Mouse (Mus musculus): ENCODE results near the gene Nav2. TPM values are rescaled to one million over a fixed set of nuclear protein-coding genes. Genes with fewer than 3 reads are reported as not detected.

Nav2 gene
- total and polyA plus RNA-seq, 3 experiments = 2.0 to 2.7 TPM; not detected in 1

DNA sequence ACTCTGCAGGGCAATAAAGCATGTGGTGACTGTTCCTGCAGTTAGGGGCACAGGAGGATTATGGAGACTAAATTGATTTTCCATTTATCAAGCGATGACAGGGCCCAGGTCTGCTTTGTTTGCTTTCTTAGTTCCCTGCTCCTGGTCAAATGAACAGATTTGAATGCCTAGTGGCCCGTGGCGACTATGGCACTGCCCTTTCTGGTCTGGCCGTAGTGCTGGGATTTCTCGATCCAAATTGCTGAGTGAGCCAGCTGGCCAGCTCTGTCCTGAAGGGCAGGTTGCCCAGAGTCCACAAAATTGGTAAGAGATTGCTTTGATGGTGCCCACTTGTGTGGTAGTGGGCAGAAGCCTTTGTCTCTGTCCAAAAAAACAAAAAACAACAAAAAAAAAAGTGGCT is 21.9 kb downstream of the Nav2 start:
- Histone ChIP-seq H3K36me3 (ENCODE audit: control insufficient read depth in 1 of 2, insufficient read depth in 2 of 2, low read length in 2 of 2) (no peaks in the 10 kb centered on the region), H3K4me3 (ENCODE audit: control insufficient read depth in 1 of 2, insufficient read depth in 1 of 2, low read depth in 2 of 2, low read length in 2 of 2) (no peak overlapping the region), H3K27ac (ENCODE audit: control insufficient read depth, low read depth, low read length) (no peak overlapping the region), H3K9me3 (replicated peaks; ENCODE audit: insufficient read depth, low read length) (no peaks in the 10 kb centered on the region), H3K79me2 (ENCODE audit: control insufficient read depth, insufficient read depth, low read length, poor library complexity) (no peaks in the 10 kb centered on the region), H3K9ac (ENCODE audit: control insufficient read depth, low read depth, low read length, poor library complexity, severe bottlenecking) (no peak overlapping the region), H3K4me1 (ENCODE audit: control insufficient read depth in 1 of 2, insufficient read depth in 2 of 2, low read length in 2 of 2) (no peaks in the 10 kb centered on the region), H3K27me3 (ENCODE audit: control insufficient read depth in 1 of 2, insufficient read depth in 2 of 2, low read length in 2 of 2) (no peaks in the 10 kb centered on the region; a peak in 2 of 4 replicates)
- TF ChIP-seq USF2 (IDR thresholded peaks at IDR 0.05; ENCODE audit: borderline replicate concordance in 1 of 2, insufficient read depth in 1 of 2, low read depth in 1 of 2, low read length in 2 of 2) (no peak), POLR2AphosphoS2 (IDR thresholded peaks at IDR 0.05; ENCODE audit: low read length) (no peak), UBTF (IDR thresholded peaks at IDR 0.05; ENCODE audit: borderline replicate concordance, insufficient read depth, low read depth, low read length) (no peak), EP300 (IDR thresholded peaks at IDR 0.05; ENCODE audit: low read depth in 1 of 2, low read length in 2 of 2) (no peak), CHD2 (IDR thresholded peaks at IDR 0.05; ENCODE audit: low read length) (no peak)
- no peak for DNase-seq (ENCODE audit: low read depth, low spot score)

- Histone ChIP-seq H3K4me1 (ENCODE audit: control insufficient read depth in 1 of 2, insufficient read depth in 2 of 2, low read length in 2 of 2) (no peaks in the 10 kb centered on the region), H3K9ac (ENCODE audit: control insufficient read depth, low read depth, low read length, poor library complexity, severe bottlenecking) (no peak overlapping the region), H3K9me3 (replicated peaks; ENCODE audit: insufficient read depth, low read length) (no peaks in the 10 kb centered on the region), H3K4me3 (ENCODE audit: control insufficient read depth in 1 of 2, insufficient read depth in 1 of 2, low read depth in 2 of 2, low read length in 2 of 2) (no peak overlapping the region), H3K79me2 (ENCODE audit: control insufficient read depth, insufficient read depth, low read length, poor library complexity) (no peaks in the 10 kb centered on the region), H3K27me3 (ENCODE audit: control insufficient read depth in 1 of 2, insufficient read depth in 2 of 2, low read length in 2 of 2) (no peaks in the 10 kb centered on the region; a peak in 1 of 4 replicates), H3K36me3 (ENCODE audit: control insufficient read depth in 1 of 2, insufficient read depth in 2 of 2, low read length in 2 of 2) (no peaks in the 10 kb centered on the region), H3K27ac (ENCODE audit: control insufficient read depth, low read depth, low read length) (no peak overlapping the region)
- no peak for TF ChIP-seq SMC3 (IDR thresholded peaks at IDR 0.05; ENCODE audit: low read depth, low read length)
- TF ChIP-seq MAFK (IDR thresholded peaks at IDR 0.05; ENCODE audit: borderline replicate concordance, low read depth, low read length) = no peak
- no peak for TF ChIP-seq MXI1 (IDR thresholded peaks at IDR 0.05; ENCODE audit: low read depth, low read length)
- no peak for TF ChIP-seq ZKSCAN1 (IDR thresholded peaks at IDR 0.05; ENCODE audit: low read depth, low read length)
- TF ChIP-seq KAT2A (conservative IDR thresholded peaks at IDR 0.05; ENCODE audit: low read depth, low read length) = no peak
- TF ChIP-seq ETS1 (IDR thresholded peaks at IDR 0.05; ENCODE audit: low read depth, low read length) = no peak
- TF ChIP-seq HCFC1 (IDR thresholded peaks at IDR 0.05; ENCODE audit: low read depth, low read length) = no peak
- TF ChIP-seq USF2 (IDR thresholded peaks at IDR 0.05; ENCODE audit: borderline replicate concordance in 1 of 2, insufficient read depth in 1 of 2, low read depth in 1 of 2, low read length in 2 of 2) = no peak
- TF ChIP-seq EP300 (IDR thresholded peaks at IDR 0.05; ENCODE audit: low read depth in 1 of 2, low read length in 2 of 2) = no peak
- TF ChIP-seq TCF12 (IDR thresholded peaks at IDR 0.05; ENCODE audit: low read depth, low read length) = no peak
- TF ChIP-seq MAZ (IDR thresholded peaks at IDR 0.05; ENCODE audit: low read depth, low read length) = no peak
- TF ChIP-seq USF1 (IDR thresholded peaks at IDR 0.05; ENCODE audit: low read depth, low read length) = no peak
- DNase-seq (ENCODE audit: low read depth, low spot score) = no peak
Observed at GRCm38 (mm10) chr7:48932138-48932537, 23.6 kb downstream of the Nav2 start.

Measured in MEL (cell line).